Mouse (Mus musculus) liver, adult 2 months (tissue): ENCODE results near the gene Frem1.

Experiments
- CTCF ChIP-seq: fragments of 200-500 bp; IDR thresholded peaks from 2 replicates; pipeline ENCODE4 v1.5.1; 2011; ENCODE audit warnings: low read depth, low read length, control low read depth
- POLR2A ChIP-seq: fragments of 200-500 bp; IDR thresholded peaks from 2 replicates; pipeline ENCODE4 v1.6.1; 2011; ENCODE audit warnings: low read length, control low read depth; ENCODE audit not compliant: insufficient read depth; ENCODE audit errors: extremely low read depth

DNA sequence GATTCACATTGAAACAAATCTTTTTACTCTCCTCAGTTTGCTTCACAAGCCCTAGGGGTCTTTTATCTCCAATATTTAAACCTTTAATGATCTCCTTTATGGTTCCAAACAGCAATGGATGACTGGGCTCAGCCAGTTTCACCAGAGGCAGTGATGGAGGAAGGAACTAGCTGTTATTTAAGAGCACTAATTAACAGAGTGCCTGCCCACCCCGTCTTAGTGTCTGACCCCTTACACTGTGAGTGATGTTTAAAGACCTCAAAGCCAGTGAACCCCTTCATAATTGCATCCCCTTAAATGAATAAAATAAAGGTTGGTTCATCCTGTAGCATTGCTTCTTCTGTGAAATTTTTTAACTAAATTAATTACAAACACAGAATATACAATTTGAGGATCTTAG lies 19.4 kb downstream of the Frem1 start:
- TF ChIP-seq POLR2A (no peak), CTCF (no peak)
